Mouse (Mus musculus) hindbrain, postnatal 0 days (tissue): ENCODE data around the gene Fgd1. TPM values are rescaled to one million over a fixed set of nuclear protein-coding genes. Genes with fewer than 3 reads are reported as not detected.

Source experiments
- ATAC-seq: fragments of 200-750 bp; cut with Nextera tagmentation; 2 replicates; pipeline ENCODE4 v1.8.0; 2017; ENCODE audit warnings: mild to moderate bottlenecking, moderate TSS enrichment, moderate library complexity
- DNase-seq: peaks from one replicate; pipeline ENCODE4 v3.0.0-alpha.2; 2015; ENCODE audit warnings: low spot score
- H3K27ac ChIP-seq: fragments of 300-500 bp; sonication (generic); 2 replicates; pipeline ENCODE4 v1.5.1; 2014; ENCODE audit warnings: mild to moderate bottlenecking
- H3K27me3 ChIP-seq: fragments of 300-500 bp; sonication (generic); 2 replicates; pipeline ENCODE4 v1.6.1; 2014; ENCODE audit warnings: low read length, mixed read lengths; ENCODE audit not compliant: insufficient read depth
- H3K36me3 ChIP-seq: fragments of 300-500 bp; sonication (generic); 2 replicates; pipeline ENCODE4 v1.6.1; 2014; ENCODE audit warnings: low read length, mixed read lengths; ENCODE audit not compliant: insufficient read depth
- H3K4me1 ChIP-seq: fragments of 300-500 bp; sonication (generic); 2 replicates; pipeline ENCODE4 v1.6.1; 2014; ENCODE audit warnings: antibody characterized with exemption, low read length, mixed read lengths; ENCODE audit not compliant: insufficient read depth
- H3K4me2 ChIP-seq: fragments of 300-500 bp; sonication (generic); 2 replicates; pipeline ENCODE4 v1.6.1; 2014; ENCODE audit warnings: low read depth, mild to moderate bottlenecking, low read length, moderate library complexity, mixed read lengths
- H3K4me3 ChIP-seq: fragments of 300-500 bp; sonication (generic); 2 replicates; pipeline ENCODE4 v1.5.1; 2014; ENCODE audit warnings: low read length
- H3K9ac ChIP-seq: fragments of 300-500 bp; sonication (generic); replicated peaks from 2 replicates; pipeline ENCODE4 v1.6.1; 2014; ENCODE audit warnings: mild to moderate bottlenecking, low read length, moderate library complexity, mixed read lengths
- H3K9me3 ChIP-seq: fragments of 300-500 bp; sonication (generic); 2 replicates; pipeline ENCODE4 v1.6.1; 2016; ENCODE audit warnings: low read length, mixed read lengths
- CTCF ChIP-seq: IDR thresholded peaks from 2 replicates; pipeline ENCODE4 v1.5.1; 2016; ENCODE audit warnings: antibody characterized with exemption, control low read depth, low read depth
- WGBS: fragments of 180-500 bp; shearing (Covaris S2); extraction: QIAGEN DNeasy Blood & Tissue Kit; methylation state at CpG from one replicate; pipeline ENCODE4 v1.1.7; 2014; 5-methylcytosine and 5-hydroxymethylcytosine counted together
- polyA plus RNA-seq: library from polyadenylated mRNA; unstranded; fragments of >200 nt; fragmentation: Nextera tagmentation; extraction: Ambion mirVana; gene quantifications from 2 replicates; pipeline ENCODE4 v1.2.1, GENCODE M21; 2015
- total RNA-seq: library from RNA; depleted of rRNA; stranded (reverse); fragments of >200 nt; gene quantifications from 2 replicates; pipeline ENCODE4 v1.2.3, GENCODE M21; 2014; rRNA removed

Fgd1 gene
- total RNA-seq: 46.3 and 50.6 TPM in 2 replicates
- polyA plus RNA-seq: 12.4 and 12.7 TPM in 2 replicates

DNA sequence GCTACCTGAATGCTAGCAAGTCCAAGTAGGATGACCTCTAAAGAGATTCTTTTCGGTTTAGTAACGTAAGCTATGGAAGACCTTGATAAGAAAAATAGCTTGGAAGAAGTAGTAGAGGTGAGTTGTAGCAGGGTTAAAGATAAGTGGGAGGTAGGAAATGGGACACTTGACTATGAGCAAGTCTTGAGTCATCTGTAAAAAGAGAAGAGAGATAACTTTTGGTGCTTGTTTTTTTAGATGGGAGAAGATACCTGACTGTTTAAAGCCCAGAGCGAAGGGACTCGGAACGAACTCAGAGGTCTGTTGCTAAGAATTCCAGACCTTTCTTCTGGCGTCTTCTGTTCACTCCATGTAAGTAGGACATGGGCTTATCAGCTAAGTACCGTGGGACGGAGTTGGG is at the start of gene Fgd1:
Gene Fgd1 (plus strand): TSS at position 301 of the 400 bp plus-strand sequence.
- no peaks in the 10 kb centered on the region for H3K27me3 ChIP-seq
- ATAC-seq: no peak
- peak within 1 kb of the TSS; percentile 79 for H3K9ac ChIP-seq
- peak within 1 kb of the TSS; percentile 90 for H3K27ac ChIP-seq
- peak within 1 kb of the TSS; percentile 62 for H3K4me3 ChIP-seq
- no peak for TF ChIP-seq CTCF
- H3K4me2 ChIP-seq: peak within 1 kb of the TSS; percentile 58
- H3K4me1 ChIP-seq: no peaks in the 10 kb centered on the region
- WGBS: 95% methylated on average over 8 of the region's 8 CpGs
- DNase-seq: no peak
- H3K36me3 ChIP-seq: no peaks in the 10 kb centered on the region
- no peaks in the 10 kb centered on the region for H3K9me3 ChIP-seq

DNA sequence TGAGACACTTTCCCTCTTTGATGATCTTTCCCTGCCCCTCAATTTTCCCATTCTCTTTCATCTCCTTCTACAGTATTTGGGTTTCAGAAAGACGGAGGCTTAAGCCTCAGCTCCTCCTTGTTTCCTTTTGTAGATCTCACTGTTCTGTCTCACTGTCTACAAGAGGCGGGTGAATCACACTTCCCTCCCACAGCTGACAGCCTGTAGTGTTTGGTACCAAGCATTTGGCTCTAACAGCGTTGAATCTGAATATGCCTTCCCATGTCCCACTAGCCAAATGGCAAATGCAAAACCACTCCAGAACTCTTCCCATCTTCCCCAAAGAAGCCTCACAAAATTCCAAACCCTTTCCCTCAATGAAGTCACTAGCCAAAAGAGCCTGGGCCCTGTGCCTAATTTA is 49.2 kb upstream of the Fgd1 start:
- DNase-seq (no peak), ATAC-seq (no peak)
- no peak overlapping the region for H3K4me2 ChIP-seq
- no peak overlapping the region for H3K27ac ChIP-seq
- no peak overlapping the region for H3K4me3 ChIP-seq
- WGBS: 91% methylated on average over 3 of the region's 3 CpGs
- H3K27me3 ChIP-seq: no peaks in the 10 kb centered on the region
- peaks cover 23% of the 10 kb centered on the region; the same call in 1 of the 2 replicates for H3K36me3 ChIP-seq
- no peaks in the 10 kb centered on the region for H3K9me3 ChIP-seq
- H3K4me1 ChIP-seq: no peaks in the 10 kb centered on the region
- H3K9ac ChIP-seq: no peak overlapping the region
- no peak for TF ChIP-seq CTCF

DNA sequence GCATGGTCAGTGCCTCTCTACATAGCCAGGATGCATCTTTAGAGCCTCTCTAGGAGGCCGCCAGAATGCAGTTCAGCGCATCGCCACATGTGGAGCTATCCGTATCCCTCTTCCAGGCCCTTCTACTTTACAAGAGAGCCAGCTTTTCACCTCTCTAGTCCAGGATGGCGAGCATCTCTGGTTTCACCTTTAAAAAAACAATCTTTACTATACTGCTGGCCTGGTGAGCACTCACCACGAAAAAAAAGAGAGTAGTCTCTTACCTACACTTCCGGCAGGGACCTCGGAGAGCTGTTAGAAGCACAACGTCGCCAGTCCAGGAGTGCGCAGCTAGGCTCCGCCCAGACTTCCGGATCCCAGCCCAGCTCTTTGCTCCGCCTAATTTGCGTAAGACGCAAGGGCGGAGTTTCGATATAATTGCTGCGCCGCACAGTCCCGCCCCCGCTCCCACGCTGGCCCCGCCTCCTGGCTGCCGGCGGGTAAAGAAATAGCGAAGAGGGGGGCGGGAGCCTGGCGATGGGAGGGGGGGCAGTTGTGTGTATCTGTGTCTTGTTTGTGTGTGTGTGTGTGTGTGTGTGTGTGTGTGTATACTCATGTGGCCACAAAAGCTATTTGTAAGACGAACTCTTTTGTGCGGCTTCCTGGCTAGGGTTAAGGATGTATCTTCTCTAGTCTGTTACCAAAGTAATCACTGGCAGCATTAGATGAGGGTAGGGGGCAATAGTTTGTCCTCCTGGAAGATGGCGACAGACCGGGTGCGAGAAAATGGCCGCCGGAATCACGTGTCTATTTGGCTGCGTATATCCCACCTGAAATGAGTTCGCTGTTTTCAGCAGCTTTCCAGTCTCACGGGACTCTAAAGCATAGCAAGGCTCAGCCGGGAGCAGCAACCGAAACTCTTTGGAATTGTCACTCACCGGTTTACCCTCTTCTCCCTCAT is 28.7 kb upstream of the Fgd1 start, which contains the start of gene Gnl3l:
Gene Gnl3l (minus strand): TSS at position 385 of the 940 bp plus-strand sequence.
- Histone ChIP-seq H3K9ac (peak within 1 kb of the TSS; percentile 51), H3K27ac (peak within 1 kb of the TSS; percentile 81), H3K4me1 (no peaks in the 10 kb centered on the region), H3K4me3 (peak within 1 kb of the TSS; percentile 44), H3K27me3 (no peaks in the 10 kb centered on the region), H3K36me3 (no peaks in the 10 kb centered on the region), H3K9me3 (no peaks in the 10 kb centered on the region), H3K4me2 (peak within 1 kb of the TSS; percentile 58)
- 36% methylated on average over 43 of the region's 43 CpGs for WGBS
- peak; percentile 65 for TF ChIP-seq CTCF
- peak; percentile 98 for ATAC-seq
- peak; percentile 94 for DNase-seq

DNA sequence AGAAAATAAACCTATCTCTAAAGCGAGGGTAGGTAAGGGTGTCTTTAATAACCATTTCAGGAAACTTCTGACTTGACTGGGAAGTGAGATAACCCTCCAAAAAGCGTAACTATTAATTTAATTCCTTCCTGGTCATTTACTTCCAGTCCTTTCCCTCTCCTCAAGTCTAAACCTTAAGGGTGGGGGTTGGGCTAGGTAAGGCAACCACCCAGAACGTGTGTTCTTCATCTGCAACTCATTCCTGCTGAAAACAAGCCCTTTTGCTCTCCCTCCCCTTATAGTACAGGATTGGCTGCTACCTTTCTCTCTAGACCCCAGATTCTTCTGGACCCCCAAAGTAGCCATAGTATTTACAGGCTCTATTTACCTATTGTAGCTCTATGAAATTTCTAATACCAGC is 28.1 kb upstream of the Fgd1 start:
- TF ChIP-seq CTCF: no peak
- ATAC-seq: no peak
- Histone ChIP-seq H3K4me2 (peak overlapping the region; percentile 58), H3K27ac (peak overlapping the region; percentile 81), H3K4me1 (no peaks in the 10 kb centered on the region), H3K4me3 (peak overlapping the region; percentile 44), H3K36me3 (no peaks in the 10 kb centered on the region), H3K9ac (peak overlapping the region; percentile 51), H3K27me3 (no peaks in the 10 kb centered on the region), H3K9me3 (no peaks in the 10 kb centered on the region)
- DNase-seq: peak; percentile 20
- 14% methylated on average over 3 of the region's 3 CpGs for WGBS

DNA sequence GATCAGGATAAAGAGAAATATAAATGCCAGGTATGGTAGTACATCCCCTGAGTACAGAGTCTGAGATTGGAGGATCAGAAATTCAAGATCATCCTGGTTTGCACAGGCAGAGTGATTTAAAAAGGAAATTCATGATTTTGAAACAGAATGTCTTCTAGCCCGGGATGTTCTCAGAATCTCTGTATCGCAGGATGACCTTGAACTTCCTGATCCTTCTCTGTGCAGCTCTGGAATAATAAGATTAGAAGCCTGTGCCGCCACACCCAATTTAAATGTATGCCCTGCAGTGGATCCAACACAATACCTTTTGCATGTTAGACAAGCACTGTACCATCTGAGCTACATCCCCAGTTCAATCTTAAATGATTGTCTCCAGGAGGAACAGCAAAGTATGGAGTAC is 27.2 kb upstream of the Fgd1 start:
- Histone ChIP-seq H3K27ac (peak overlapping the region; percentile 81; the same call in 1 of the 2 replicates), H3K4me2 (peak overlapping the region; percentile 58; the same call in 1 of the 2 replicates), H3K9me3 (no peaks in the 10 kb centered on the region), H3K4me1 (no peaks in the 10 kb centered on the region), H3K36me3 (no peaks in the 10 kb centered on the region), H3K27me3 (no peaks in the 10 kb centered on the region), H3K9ac (no peak overlapping the region), H3K4me3 (no peak overlapping the region)
- WGBS: 80% methylated on average over 3 of the region's 3 CpGs
- DNase-seq (no peak), ATAC-seq (no peak)
- TF ChIP-seq CTCF: no peak

DNA sequence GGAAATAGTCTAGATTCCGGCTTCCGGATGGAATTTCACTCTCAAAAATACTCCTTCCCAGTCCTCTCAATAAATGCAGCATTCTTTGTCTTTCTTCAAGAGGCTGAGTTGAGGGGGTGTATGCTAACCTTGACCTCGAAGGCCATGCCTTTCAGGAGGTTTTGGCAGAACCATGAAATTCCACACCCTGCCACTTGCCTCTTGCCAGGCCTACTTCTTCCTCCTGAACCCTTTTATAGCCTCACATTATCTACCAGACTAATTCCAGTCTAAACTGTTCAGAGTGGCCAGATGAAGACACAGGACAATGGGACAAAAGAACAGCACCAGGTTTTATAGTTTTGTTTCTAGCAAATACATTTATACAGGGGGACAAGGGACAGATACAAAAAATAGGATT is 14.6 kb upstream of the Fgd1 start:
- H3K27me3 ChIP-seq: no peaks in the 10 kb centered on the region
- H3K4me1 ChIP-seq: no peaks in the 10 kb centered on the region
- ATAC-seq (no peak), DNase-seq (no peak)
- H3K36me3 ChIP-seq: no peaks in the 10 kb centered on the region
- no peak overlapping the region for H3K4me3 ChIP-seq
- no peak overlapping the region for H3K4me2 ChIP-seq
- no peak overlapping the region for H3K9ac ChIP-seq
- no peak for TF ChIP-seq CTCF
- no peak overlapping the region for H3K27ac ChIP-seq
- H3K9me3 ChIP-seq: no peaks in the 10 kb centered on the region
- WGBS: 81% methylated on average over 3 of the region's 3 CpGs
